Mouse (Mus musculus) limb, embryonic 12.5 days (tissue): ENCODE measurements around the gene Srrd. TPM values are rescaled to one million over a fixed set of nuclear protein-coding genes. Genes with fewer than 3 reads are reported as not detected.

Experiments
- polyA plus RNA-seq: library from polyadenylated mRNA; unstranded; fragments of >200 nt; fragmentation: Nextera tagmentation; extraction: Ambion mirVana; gene quantifications from 2 replicates; pipeline ENCODE4 v1.2.1, GENCODE M21; 2016

Srrd gene
- polyA plus RNA-seq, 1 experiment from 2014 or later = 54.9 TPM

Other genes starting within 250 kb of the Srrd start
- 0.59 and 0.64 TPM in 2 replicates for gene Cryba4, start 90.5 kb downstream of the Srrd start, polyA plus RNA-seq
- 0.28 and 0.67 TPM in 2 replicates for gene Crybb1, start 87.2 kb downstream of the Srrd start, polyA plus RNA-seq
- gene Tpst2, start 66.3 kb downstream of the Srrd start, polyA plus RNA-seq = 34.3 and 35.9 TPM in 2 replicates
- gene Tfip11, start 16.7 kb downstream of the Srrd start, polyA plus RNA-seq = 38.2 and 41.5 TPM in 2 replicates
- gene Hps4, start within 50 bp of the Srrd start, polyA plus RNA-seq = 40.1 and 44.9 TPM in 2 replicates
- 0.24 and 0.33 TPM in 2 replicates for gene Gm6583, start 13.0 kb upstream of the Srrd start, polyA plus RNA-seq
- gene Asphd2, start 51.8 kb upstream of the Srrd start, polyA plus RNA-seq = 29.0 and 35.4 TPM in 2 replicates
- not detected in 2 replicates for gene Gm6588, start 106.4 kb upstream of the Srrd start, polyA plus RNA-seq
- 0.08 and 0.15 TPM in 2 replicates for gene Sez6l, start 234.1 kb upstream of the Srrd start, polyA plus RNA-seq